Mouse (Mus musculus) thymus, postnatal 14 days (tissue): ENCODE measurements at regions not wholly inside any gene's neighbourhood (a gene's known extent, or its start where the extent isn't known, plus 50 kb on each side); places are given as distances from the start of the nearest gene placed in this dataset.

Experiments
- DNase-seq: peaks from one replicate; pipeline ENCODE4 v3.0.0; 2021

- DNase-seq = no peak
These were observed 457.1 kb downstream of the Tmem38b start for GRCm38 (mm10) chr4:54282934-54283333.

DNA sequence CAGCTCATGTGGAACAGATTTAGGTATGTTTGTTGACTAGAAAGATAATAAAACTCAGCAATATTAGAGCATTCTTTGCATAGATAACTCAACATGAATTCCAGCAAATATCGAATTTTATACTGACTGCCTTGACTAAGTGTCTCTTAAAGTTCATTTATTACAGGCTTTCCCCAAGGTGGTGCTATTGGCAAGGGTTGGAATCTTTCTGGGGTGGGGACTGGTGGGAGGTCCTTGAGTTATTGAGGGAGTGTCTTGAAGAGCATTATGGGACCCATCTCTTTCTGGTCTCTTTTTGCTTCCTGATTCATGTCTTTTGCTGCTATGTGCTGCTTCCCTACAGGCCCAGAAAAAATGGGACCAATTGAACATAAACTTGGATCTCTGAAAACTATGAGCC, 488.0 kb downstream of the Tmem38b start:
- no peak for DNase-seq

- no peak for DNase-seq
These were observed 499.0 kb downstream of the Tmem38b start for GRCm38 (mm10) chr4:54324851-54325250.

DNA sequence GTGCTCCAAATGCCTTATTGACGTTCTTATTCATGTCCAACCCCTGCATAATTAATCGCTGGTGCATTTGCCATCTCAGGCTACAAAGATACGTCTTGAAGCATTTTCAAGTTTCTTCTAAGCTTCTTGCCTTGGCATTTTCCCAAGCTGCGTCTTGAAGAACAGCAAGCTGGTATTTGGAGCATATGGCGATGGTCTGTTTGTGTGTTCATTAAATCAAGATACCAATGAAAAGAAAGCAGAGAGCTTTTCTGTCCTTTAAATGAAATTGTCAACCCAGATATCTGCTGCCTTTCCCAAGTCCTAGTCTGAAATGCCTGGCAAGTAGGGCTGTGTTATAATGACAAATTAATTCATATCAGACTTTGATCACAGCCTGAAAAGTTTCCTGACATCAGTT, 502.4 kb downstream of the Tmem38b start:
- no peak for DNase-seq

DNA sequence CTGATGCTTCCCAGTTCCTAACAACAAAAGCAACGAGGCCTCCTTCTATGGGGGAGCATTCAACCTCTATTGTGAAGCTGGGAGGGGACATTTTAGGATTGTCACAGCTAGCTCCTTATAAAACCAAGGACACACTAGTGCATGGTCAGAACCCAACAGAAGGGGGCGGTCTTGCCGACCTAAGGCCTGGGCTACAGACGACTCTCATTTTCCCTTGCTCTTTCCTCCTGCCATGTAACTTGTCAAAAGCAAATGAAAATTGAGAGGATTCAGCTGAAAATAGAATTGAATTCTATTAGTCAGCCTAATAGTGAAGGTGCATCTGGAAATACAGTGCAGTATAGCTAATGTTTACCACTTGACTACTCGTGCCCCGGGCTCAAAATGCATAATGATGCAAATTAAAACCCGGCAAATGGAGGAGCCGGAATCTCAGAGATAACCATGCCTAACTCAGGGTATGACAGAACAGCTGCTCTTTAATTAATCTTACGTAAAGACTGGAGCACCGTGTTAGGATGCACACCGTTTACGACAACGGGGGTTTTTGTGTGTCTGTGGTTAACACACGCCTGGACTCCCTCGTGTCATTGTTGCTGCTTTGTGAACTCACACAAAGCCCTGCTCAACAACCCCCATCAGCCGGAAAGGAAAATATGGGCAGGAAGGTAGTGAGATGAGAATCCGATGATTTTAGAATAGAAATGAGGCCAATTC, 503.0 kb downstream of the Tmem38b start:
- no peak for DNase-seq

DNA sequence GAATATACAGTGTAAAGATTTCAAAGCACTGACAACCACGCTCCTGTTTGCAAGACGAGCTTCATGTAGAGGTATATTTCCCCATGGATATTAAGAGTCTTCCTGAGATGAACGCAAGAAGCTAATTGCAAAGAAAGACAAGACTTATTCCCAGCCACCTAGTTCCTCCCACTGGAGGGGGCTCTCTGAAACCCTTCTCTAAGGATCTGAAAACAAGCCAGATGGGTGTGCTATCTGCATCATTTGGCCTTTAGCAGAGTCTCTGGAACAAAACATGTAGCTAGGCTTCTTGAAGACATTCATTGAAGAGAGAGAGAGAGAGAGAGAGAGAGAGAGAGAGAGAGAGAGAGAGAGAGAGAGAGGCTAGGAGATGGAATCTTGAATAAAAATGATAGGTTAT, 504.8 kb downstream of the Tmem38b start:
- no peak for DNase-seq

DNA sequence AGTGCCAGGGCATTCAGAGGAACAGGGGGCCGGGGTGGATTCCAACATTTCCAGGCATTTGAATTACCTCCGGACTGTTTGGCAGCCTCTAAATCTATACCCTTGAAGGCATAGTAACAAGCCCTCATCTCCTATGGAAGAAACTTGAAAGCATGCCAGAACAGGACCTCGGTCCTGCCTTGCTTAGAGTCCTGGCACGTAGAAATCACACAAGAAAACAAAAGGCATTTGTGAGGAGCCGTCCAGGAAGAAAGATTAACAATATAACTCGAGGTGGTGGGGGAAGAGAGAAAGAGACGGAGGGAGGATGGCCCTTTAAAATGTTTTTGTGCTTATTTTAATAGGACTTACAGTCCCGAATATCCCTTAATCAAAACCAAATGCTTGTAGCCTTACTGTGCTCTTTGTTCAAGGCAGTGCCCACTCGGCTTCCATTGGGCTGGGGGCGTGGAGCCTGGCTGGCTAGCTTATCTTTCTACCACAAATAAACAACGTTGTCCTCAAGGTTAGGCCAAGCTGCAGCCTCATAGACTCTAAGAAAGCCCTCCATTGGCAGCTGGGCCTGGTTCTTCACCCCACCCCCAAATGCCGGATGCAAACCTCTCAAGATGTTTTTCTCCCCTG, 505.9 kb downstream of the Tmem38b start:
- DNase-seq = no peak

GRCm38 (mm10) chr4:54332261-54332660, 506.4 kb downstream of the Tmem38b start:
- no peak for DNase-seq

DNA sequence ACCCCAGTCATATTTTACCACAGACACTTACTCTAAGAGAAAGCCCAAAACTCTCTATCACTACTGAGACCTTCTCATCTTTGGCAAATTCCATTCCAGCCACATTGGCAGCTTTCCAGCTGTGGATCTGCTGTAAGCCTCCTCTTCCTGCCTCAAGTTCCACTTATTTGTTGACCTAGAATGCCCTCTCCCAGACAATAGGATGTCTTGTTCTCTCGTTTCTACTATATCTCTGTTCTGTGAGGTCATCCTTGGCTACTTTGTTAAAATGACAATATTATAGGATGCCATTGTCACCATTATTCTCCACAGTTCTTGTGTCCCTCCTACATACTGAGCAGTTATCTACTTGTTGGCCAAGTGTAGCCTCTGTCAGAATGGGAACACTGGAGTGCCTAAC, 512.7 kb downstream of the Tmem38b start:
- no peak for DNase-seq

GRCm38 (mm10) chr4:54340106-54340505, 514.3 kb downstream of the Tmem38b start:
- DNase-seq = no peak

GRCm38 (mm10) chr4:54353657-54354390, 528.0 kb downstream of the Tmem38b start:
- no peak for DNase-seq

DNA sequence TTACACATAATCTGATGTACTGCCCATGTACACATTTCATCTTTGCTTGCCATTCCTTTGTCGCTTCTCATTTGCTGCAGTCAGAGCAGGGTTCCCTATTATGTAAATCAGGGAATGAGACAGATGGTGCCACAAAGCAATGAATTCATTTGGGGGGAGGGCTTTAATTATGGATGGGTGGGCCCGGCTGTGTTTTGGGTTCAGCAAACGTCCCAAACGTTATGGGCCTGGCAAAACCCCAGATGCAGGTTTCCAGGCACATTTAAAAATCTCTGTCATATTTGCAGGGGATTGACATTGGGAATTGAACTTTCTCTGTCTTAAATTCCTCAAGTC, 528.5 kb downstream of the Tmem38b start:
- DNase-seq = no peak

GRCm38 (mm10) chr4:54355381-54356040, 529.7 kb downstream of the Tmem38b start:
- DNase-seq = no peak

DNA sequence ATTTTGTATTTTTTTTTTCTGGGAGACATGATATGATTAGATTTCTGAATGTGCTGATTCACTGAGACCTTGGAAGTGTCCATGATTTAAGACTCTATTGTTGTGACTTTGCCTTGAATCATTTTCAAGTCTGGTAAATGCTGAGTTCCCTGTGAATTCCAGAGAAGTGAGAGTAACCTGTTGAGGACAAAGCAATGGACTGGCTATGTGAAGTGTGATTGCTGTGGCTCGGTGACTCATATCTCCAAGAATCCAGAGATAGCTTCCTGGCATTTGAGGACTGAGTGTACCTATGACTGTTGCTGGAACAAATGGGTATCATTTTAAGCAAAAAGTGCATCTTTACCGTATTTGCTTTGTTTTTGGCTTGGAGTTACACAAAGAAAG, 530.2 kb downstream of the Tmem38b start:
- no peak for DNase-seq

GRCm38 (mm10) chr4:54370909-54371308, 545.1 kb downstream of the Tmem38b start:
- no peak for DNase-seq

GRCm38 (mm10) chr4:54371418-54371957, 545.6 kb downstream of the Tmem38b start:
- no peak for DNase-seq

- DNase-seq = no peak
These were observed 547.8 kb downstream of the Tmem38b start for GRCm38 (mm10) chr4:54373606-54374005.

GRCm38 (mm10) chr4:54374457-54374856, 548.6 kb downstream of the Tmem38b start:
- DNase-seq = no peak

GRCm38 (mm10) chr4:54387460-54387859, 557.4 kb upstream of the Zfp462 start:
- DNase-seq = no peak

DNA sequence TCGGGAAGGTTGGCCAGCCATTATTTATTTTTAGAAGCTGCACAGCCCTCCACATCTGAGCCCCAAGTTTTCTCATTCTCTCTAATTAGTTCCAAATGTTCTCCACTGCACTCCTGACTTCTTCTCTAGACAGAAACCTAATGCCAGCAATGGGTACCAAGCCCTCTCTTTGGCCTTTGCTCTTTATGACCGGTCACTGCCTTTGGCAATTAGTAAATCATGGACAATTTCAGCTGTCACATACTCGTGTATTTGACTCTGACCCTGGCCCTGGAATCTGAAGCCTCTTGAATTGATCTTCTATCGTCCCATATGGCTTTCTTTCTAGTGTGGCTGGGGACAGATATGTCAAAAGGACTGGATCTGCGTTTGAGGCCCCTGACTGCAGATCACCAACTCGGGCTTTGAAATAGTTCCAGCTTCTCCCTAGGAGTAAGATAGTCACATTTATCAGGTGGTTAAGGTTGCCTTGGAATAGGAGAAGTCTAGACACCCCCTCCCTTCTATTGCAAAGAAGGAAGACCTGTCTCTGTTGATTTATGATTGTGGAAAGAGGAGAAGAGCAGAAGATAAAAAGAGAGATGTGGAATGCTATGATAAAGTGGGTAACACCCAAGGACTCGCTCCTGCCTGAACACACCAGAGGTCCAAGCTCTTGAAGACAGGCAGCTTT, 553.2 kb upstream of the Zfp462 start:
- no peak for DNase-seq

DNA sequence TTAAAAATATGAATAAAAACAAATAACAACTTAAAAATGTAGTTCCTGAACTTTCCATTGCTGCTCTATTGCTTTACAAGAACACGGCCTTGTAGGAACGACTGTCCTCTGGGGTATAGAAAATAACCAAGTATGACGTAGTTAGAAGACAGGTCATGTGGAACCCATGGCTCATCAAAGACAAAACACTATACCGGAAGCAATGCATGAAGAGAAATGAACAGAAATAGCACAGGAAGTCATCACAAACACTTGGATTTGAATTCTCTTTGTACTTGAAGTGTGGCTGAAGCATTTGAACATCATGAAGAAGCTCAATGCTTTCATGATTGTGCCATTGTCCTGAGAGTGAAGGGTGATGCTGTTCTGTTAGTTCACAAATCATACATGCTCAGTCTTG, 538.7 kb upstream of the Zfp462 start:
- no peak for DNase-seq

- DNase-seq = no peak
These were observed 536.9 kb upstream of the Zfp462 start for GRCm38 (mm10) chr4:54407930-54408329.

- DNase-seq = no peak
These were observed 514.1 kb upstream of the Zfp462 start for GRCm38 (mm10) chr4:54430789-54431188.
